Mouse (Mus musculus) small intestine, adult 2 months (tissue): ENCODE measurements around the gene Gm10322. TPM values are rescaled to one million over a fixed set of nuclear protein-coding genes. Genes with fewer than 3 reads are reported as not detected.

Experiments used
- H3K27ac ChIP-seq: fragments of 200-500 bp; 2 replicates; pipeline ENCODE4 v1.5.1; 2012; ENCODE audit warnings: low read depth, low read length, control low read depth, inconsistent platforms; ENCODE audit not compliant: insufficient read depth
- H3K27me3 ChIP-seq: fragments of 200-500 bp; 2 replicates; pipeline ENCODE4 v1.6.1; 2012; ENCODE audit warnings: mild to moderate bottlenecking, moderate library complexity, low read length, inconsistent platforms; ENCODE audit not compliant: control insufficient read depth, insufficient read depth
- H3K36me3 ChIP-seq: fragments of 200-500 bp; 2 replicates; pipeline ENCODE4 v1.6.1; 2012; ENCODE audit warnings: mild to moderate bottlenecking, low read length, control low read depth, inconsistent platforms; ENCODE audit not compliant: control insufficient read depth, insufficient read depth
- H3K4me1 ChIP-seq: fragments of 200-500 bp; 2 replicates; pipeline ENCODE4 v1.6.1; 2012; ENCODE audit warnings: low read length, inconsistent platforms, mixed read lengths; ENCODE audit not compliant: control insufficient read depth, insufficient read depth, insufficient read length
- H3K4me3 ChIP-seq: fragments of 200-500 bp; 2 replicates; pipeline ENCODE4 v1.5.1; 2012; ENCODE audit warnings: low read depth, mild to moderate bottlenecking, control low read depth, inconsistent platforms, low read length, moderate library complexity
- CTCF ChIP-seq: fragments of 200-500 bp; IDR thresholded peaks from 2 replicates; pipeline ENCODE4 v1.5.1; 2012; ENCODE audit warnings: low read depth, mild to moderate bottlenecking, control low read depth, inconsistent platforms, low read length, moderate library complexity, mixed read lengths; ENCODE audit not compliant: insufficient replicate concordance, insufficient read length; ENCODE audit errors: extremely low read depth
- POLR2A ChIP-seq: fragments of 200-500 bp; IDR thresholded peaks from 2 replicates; pipeline ENCODE4 v1.6.1; 2012; ENCODE audit warnings: low read depth, mild to moderate bottlenecking, control low read depth, inconsistent platforms, low read length, moderate library complexity
- WGBS: fragments of 180-500 bp; shearing (Covaris S2); methylation state at CpG from one replicate; pipeline ENCODE4 v1.1.7; 2018; 5-methylcytosine and 5-hydroxymethylcytosine counted together
- polyA plus RNA-seq: library from polyadenylated mRNA; depleted of rRNA; stranded (reverse); fragments of >200 nt; gene quantifications from 2 replicates; pipeline ENCODE4 v1.2.3, GENCODE M21; 2012

Gm10322 gene
- polyA plus RNA-seq, 1 experiment, result not detected

DNA sequence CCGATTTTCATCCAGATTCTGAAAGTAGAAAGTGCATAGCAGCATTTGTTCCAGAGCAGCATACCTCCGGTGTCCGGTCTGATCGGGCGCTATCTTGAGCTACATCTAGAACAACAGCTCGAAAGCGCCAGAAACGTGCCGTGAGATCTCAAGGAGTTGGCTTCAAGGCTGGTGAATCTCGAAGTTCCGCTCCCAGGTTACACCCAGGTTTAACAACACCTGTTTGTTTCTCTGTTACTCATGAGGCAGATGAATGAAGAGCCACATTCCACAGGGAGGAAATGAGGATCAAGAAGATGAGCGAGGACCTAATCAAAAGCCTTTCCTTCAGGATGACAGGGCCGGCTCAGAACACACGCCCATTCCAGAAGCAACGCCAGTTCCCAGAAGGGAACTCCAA, 29.0 kb upstream of the Gm10322 start:
- 57% methylated on average over 15 of the region's 15 CpGs for WGBS
- H3K27me3 ChIP-seq, result no peaks in the 10 kb centered on the region
- peaks cover 13% of the 10 kb centered on the region; the same call in 1 of the 2 replicates for H3K4me1 ChIP-seq
- TF ChIP-seq CTCF (no peak), POLR2A (no peak)
- peaks cover 11% of the 10 kb centered on the region; the same call in 1 of the 2 replicates for H3K36me3 ChIP-seq
- no peak overlapping the region for H3K27ac ChIP-seq
- no peak overlapping the region for H3K4me3 ChIP-seq

DNA sequence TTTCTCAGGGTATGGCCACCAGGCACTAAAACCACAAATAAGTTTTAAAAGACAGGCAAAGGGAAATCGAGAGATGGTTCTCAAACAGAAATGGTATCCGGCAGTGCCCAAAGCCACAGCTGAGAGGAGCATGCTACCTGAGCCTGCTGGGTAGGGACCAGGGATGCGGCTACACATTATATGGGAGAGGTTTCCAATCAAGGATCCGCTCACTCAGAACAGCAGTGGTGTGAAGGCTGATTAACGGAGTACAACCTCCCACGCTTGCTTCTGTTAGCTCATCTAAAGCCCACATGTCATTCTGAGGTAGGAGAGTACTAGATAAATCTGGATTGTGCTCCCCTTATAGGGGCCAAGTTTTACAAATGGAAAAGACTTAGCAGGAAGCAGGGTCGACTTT, 27.7 kb upstream of the Gm10322 start:
- Histone ChIP-seq H3K27me3 (no peaks in the 10 kb centered on the region), H3K36me3 (peaks cover 11% of the 10 kb centered on the region; the same call in 1 of the 2 replicates), H3K27ac (no peak overlapping the region), H3K4me3 (no peak overlapping the region), H3K4me1 (peaks cover 13% of the 10 kb centered on the region; the same call in 1 of the 2 replicates)
- WGBS, result 89% methylated on average over 7 of the region's 7 CpGs
- TF ChIP-seq CTCF, result no peak
- TF ChIP-seq POLR2A, result no peak

DNA sequence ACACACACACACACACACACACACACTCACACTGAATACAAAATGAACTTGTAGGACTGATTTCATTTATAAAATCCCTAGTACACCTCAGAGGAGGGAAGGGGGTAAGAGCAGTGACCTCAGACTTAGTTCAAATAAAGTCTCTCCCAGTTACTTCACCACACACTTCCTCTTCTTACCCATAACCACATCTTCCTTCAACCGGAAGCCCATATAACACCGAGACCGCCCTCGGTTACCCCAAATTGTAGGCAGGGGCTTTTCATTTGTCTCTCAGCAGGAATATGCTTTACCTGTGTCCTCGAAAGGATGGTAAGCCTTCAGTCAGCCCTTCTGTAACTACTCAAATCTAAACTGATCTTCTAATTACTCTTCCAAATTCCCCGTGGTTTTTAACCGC, 26.4 kb upstream of the Gm10322 start:
- Histone ChIP-seq H3K4me3 (peak overlapping the region; percentile 36), H3K4me1 (peaks cover 19% of the 10 kb centered on the region), H3K36me3 (peaks cover 11% of the 10 kb centered on the region; the same call in 1 of the 2 replicates), H3K27me3 (no peaks in the 10 kb centered on the region), H3K27ac (no peak overlapping the region; the same call in 1 of the 2 replicates)
- no peak for TF ChIP-seq POLR2A
- 83% methylated on average over 7 of the region's 7 CpGs for WGBS

DNA sequence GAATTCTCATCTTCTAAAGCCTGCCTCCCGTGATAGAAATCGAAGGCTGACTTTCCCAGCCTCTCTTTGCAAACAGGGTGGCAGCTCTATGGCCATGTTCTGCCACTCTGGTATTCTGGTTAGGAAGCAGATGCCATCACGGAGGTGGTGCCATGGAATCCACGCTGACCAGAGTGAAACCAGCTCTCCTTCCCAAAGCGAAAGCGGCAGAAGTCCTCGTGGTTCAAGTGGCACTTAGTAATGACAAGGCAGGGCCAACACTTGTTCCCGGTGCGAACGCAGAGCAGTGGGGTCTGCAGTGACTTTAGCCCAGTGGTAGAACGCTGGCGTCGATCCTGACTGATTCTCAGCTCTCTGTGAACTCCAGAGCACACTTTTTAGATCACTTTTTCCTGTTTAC, 26.0 kb upstream of the Gm10322 start:
- no peaks in the 10 kb centered on the region for H3K27me3 ChIP-seq
- WGBS, result 73% methylated on average over 13 of the region's 13 CpGs
- no peak overlapping the region; the same call in 1 of the 2 replicates for H3K27ac ChIP-seq
- peaks cover 12% of the 10 kb centered on the region; the same call in 1 of the 2 replicates for H3K36me3 ChIP-seq
- peak overlapping the region; percentile 36 for H3K4me3 ChIP-seq
- peaks cover 20% of the 10 kb centered on the region for H3K4me1 ChIP-seq
- TF ChIP-seq POLR2A (no peak), CTCF (no peak)

DNA sequence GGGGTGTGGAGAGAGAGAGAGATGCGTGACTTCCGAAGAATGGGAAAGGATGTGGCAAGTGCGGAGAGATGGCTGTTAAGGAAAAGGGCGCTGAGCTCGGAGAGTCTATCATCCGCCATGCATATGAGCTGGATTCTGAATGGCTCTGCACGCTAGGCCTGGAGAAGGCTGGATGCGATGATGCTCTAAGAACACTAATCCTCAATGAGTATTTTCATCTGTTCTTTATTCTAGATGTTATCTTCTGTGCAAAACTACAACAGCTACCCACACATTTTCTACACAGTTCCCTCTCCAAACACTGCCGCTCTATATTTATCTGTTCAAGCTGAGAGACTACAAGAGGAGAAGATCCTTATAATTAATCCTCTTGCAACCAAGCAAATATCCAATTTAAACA, 25.3 kb upstream of the Gm10322 start:
- 96% methylated on average over 9 of the region's 9 CpGs for WGBS
- Histone ChIP-seq H3K4me1 (peaks cover 20% of the 10 kb centered on the region), H3K27ac (no peak overlapping the region), H3K36me3 (peaks cover 10% of the 10 kb centered on the region; the same call in 1 of the 2 replicates), H3K4me3 (no peak overlapping the region), H3K27me3 (no peaks in the 10 kb centered on the region)
- no peak for TF ChIP-seq CTCF
- TF ChIP-seq POLR2A, result no peak

DNA sequence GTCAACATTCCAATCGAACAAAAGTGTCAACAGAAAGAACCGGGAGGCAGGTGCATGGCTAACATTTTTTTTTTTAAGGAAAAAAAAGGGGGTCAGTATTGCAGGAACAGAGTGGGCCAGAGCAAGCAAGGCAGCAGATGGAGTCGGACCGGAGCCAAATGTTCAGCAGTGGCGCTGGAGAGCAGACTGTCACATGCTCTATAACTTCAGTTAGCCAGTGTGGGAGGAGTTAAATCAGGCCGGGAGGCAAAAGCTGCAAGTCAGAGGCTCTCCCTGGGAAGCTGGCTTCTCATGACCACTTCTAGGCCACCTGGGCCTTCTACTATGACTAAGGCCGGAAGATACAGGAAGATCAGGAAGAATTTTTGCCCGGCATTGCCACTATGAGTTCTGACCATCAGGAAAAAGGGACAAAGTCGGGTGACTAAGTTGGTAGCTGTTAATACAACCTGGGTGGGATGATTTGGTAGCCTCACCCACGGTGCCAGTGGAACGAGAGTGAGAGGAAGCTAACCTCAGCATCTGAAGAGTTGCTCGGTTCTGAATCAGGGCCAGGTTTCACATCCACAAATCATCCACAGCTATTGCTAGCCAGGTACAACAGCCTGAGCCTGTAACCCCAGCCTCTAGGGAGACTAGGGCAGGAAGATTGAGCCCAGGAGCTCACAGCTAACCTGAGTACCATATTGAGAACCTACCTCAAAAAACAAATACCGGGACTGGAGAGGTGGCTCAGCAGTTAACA, 21.9 kb upstream of the Gm10322 start:
- Histone ChIP-seq H3K4me3 (no peak overlapping the region), H3K36me3 (peaks cover 20% of the 10 kb centered on the region), H3K27ac (peak overlapping the region; percentile 22; the same call in 1 of the 2 replicates), H3K4me1 (peaks cover 10% of the 10 kb centered on the region), H3K27me3 (no peaks in the 10 kb centered on the region)
- TF ChIP-seq CTCF, result no peak
- no peak for TF ChIP-seq POLR2A
- 35% methylated on average over 13 of the region's 13 CpGs for WGBS

DNA sequence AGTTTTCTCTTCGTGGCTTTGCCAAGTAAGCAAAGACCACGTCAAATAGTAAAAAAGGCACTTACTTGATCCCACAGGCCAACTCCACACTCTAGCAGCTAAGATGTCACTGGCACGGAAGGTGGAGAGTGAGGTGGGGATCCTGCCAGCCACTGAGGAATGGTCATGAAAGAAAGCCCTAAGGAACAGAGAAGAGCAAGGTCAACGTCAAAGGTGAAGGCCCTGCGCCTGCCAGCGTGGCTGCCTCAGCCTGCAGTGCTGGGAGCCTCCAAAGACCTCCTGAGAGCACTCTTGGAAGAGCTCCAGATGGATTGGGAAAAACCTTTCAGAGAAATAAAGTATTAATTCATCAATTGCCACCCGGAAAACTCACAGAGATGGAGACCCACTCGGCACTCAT, 15.3 kb upstream of the Gm10322 start:
- TF ChIP-seq CTCF (no peak), POLR2A (no peak)
- peaks cover 18% of the 10 kb centered on the region for H3K4me1 ChIP-seq
- peak overlapping the region; percentile 37 for H3K27ac ChIP-seq
- no peaks in the 10 kb centered on the region for H3K27me3 ChIP-seq
- H3K36me3 ChIP-seq, result peaks cover 16% of the 10 kb centered on the region
- H3K4me3 ChIP-seq, result no peak overlapping the region
- 36% methylated on average over 8 of the region's 8 CpGs for WGBS
